Mouse (Mus musculus) MEL (cell line): ENCODE measurements around the gene Atp5k. TPM values are rescaled to one million over a fixed set of nuclear protein-coding genes. Genes with fewer than 3 reads are reported as not detected.
A peak's percentile ranks its signal among the peaks of the same experiment; 100 is the strongest.

ENCODE experiments used
- DNase-seq: peaks from one replicate; pipeline ENCODE4 v3.0.0; 2011; ENCODE audit warnings: low read depth, low spot score
- H3K27ac ChIP-seq: 2 replicates; pipeline ENCODE4 v1.5.1; 2012; ENCODE audit warnings: low read depth, mild to moderate bottlenecking, control low read depth, low read length, moderate library complexity; ENCODE audit not compliant: control insufficient read depth
- H3K27me3 ChIP-seq, 2 experiments: fragments of 150-350 bp in 1 of 2; sonication (generic) in 1 of 2; 2 replicates each; pipeline ENCODE4 v1.6.1; 2012; ENCODE audit warnings: low read length in 2 of 2, mild to moderate bottlenecking in 2 of 2, improper control_type of control experiment in 1 of 2, moderate library complexity in 1 of 2; ENCODE audit not compliant: insufficient read depth in 2 of 2, control insufficient read depth in 1 of 2
- H3K36me3 ChIP-seq, 2 experiments: 2 replicates each; pipeline ENCODE4 v1.6.1; 2012 to 2014; ENCODE audit warnings: low read length in 2 of 2, improper control_type of control experiment in 1 of 2, inconsistent platforms in 1 of 2, mild to moderate bottlenecking in 1 of 2; ENCODE audit not compliant: insufficient read depth in 2 of 2, control insufficient read depth in 1 of 2
- H3K4me1 ChIP-seq, 2 experiments: fragments of 150-350 bp in 1 of 2; sonication (generic) in 1 of 2; 2 replicates each; pipeline ENCODE4 v1.6.1; 2012; ENCODE audit warnings: low read length in 2 of 2, improper control_type of control experiment in 1 of 2, mild to moderate bottlenecking in 1 of 2; ENCODE audit not compliant: insufficient read depth in 2 of 2, control insufficient read depth in 1 of 2
- H3K4me3 ChIP-seq, 2 experiments: fragments of 150-350 bp in 1 of 2; sonication (generic) in 1 of 2; 2 replicates each; pipeline ENCODE4 v1.5.1; 2012; ENCODE audit warnings: low read depth in 2 of 2, low read length in 2 of 2, mild to moderate bottlenecking in 2 of 2, moderate library complexity in 2 of 2, control low read depth in 1 of 2, improper control_type of control experiment in 1 of 2; ENCODE audit not compliant: control insufficient read depth in 1 of 2, insufficient read depth in 1 of 2
- H3K79me2 ChIP-seq: 2 replicates; pipeline ENCODE4 v1.6.1; 2012; ENCODE audit warnings: mild to moderate bottlenecking, low read length, moderate library complexity; ENCODE audit not compliant: control insufficient read depth, poor library complexity, insufficient read depth
- H3K9ac ChIP-seq: 2 replicates; pipeline ENCODE4 v1.6.1; 2012; ENCODE audit warnings: low read depth, mild to moderate bottlenecking, control low read depth, low read length, moderate library complexity; ENCODE audit not compliant: control insufficient read depth, poor library complexity, severe bottlenecking
- H3K9me3 ChIP-seq: fragments of 150-350 bp; sonication (generic); replicated peaks from 2 replicates; pipeline ENCODE4 v1.6.1; 2012; ENCODE audit warnings: mild to moderate bottlenecking, low read length, improper control_type of control experiment, moderate library complexity; ENCODE audit not compliant: insufficient read depth
- BHLHE40 ChIP-seq: IDR thresholded peaks from 2 replicates; pipeline ENCODE4 v1.6.1; 2012; ENCODE audit warnings: low read depth, mild to moderate bottlenecking, inconsistent platforms, low read length, improper control_type of control experiment, borderline replicate concordance
- CHD1 ChIP-seq: IDR thresholded peaks from 2 replicates; pipeline ENCODE4 v1.6.1; 2012; ENCODE audit warnings: low read depth, mild to moderate bottlenecking, inconsistent platforms, low read length, improper control_type of control experiment
- CHD2 ChIP-seq: IDR thresholded peaks from 2 replicates; pipeline ENCODE4 v1.6.1; 2011; ENCODE audit warnings: low read length, improper control_type of control experiment
- CTCF ChIP-seq, 3 experiments: IDR thresholded peaks in 2 of 3; conservative IDR thresholded peaks in 1 of 3; 2 replicates each; pipeline ENCODE4 v1.5.1; 2011 to 2012; ENCODE audit warnings: low read length in 3 of 3, low read depth in 2 of 3, mild to moderate bottlenecking in 2 of 3, improper control_type of control experiment in 1 of 3, inconsistent platforms in 1 of 3, mixed read lengths in 1 of 3, moderate library complexity in 1 of 3; ENCODE audit not compliant: control insufficient read depth in 1 of 3, insufficient read depth in 1 of 3, poor library complexity in 1 of 3, severe bottlenecking in 1 of 3
- E2F4 ChIP-seq: IDR thresholded peaks from 2 replicates; pipeline ENCODE4 v1.6.1; 2011; ENCODE audit warnings: low read depth, low read length, improper control_type of control experiment, borderline replicate concordance
- ELF1 ChIP-seq: IDR thresholded peaks from 2 replicates; pipeline ENCODE4 v1.6.1; 2014; ENCODE audit warnings: low read depth, mild to moderate bottlenecking, inconsistent platforms, low read length, improper control_type of control experiment, moderate library complexity
- EP300 ChIP-seq, 2 experiments: IDR thresholded peaks; 2 replicates each; pipeline ENCODE4 v1.6.1; 2011; ENCODE audit warnings: improper control_type of control experiment in 2 of 2, low read length in 2 of 2, low read depth in 1 of 2, mild to moderate bottlenecking in 1 of 2
- ETS1 ChIP-seq: IDR thresholded peaks from 2 replicates; pipeline ENCODE4 v1.6.1; 2012; ENCODE audit warnings: low read depth, mild to moderate bottlenecking, inconsistent platforms, low read length, improper control_type of control experiment, moderate library complexity
- GABPA ChIP-seq: IDR thresholded peaks from 2 replicates; pipeline ENCODE4 v1.6.1; 2012; ENCODE audit warnings: low read depth, mild to moderate bottlenecking, inconsistent platforms, low read length, improper control_type of control experiment, moderate library complexity
- GATA1 ChIP-seq: IDR thresholded peaks from 2 replicates; pipeline ENCODE4 v1.6.1; 2011; ENCODE audit warnings: low read depth, low read length, improper control_type of control experiment
- MAFK ChIP-seq: IDR thresholded peaks from 2 replicates; pipeline ENCODE4 v1.6.1; 2011; ENCODE audit warnings: low read depth, mild to moderate bottlenecking, low read length, improper control_type of control experiment, borderline replicate concordance
- MAX ChIP-seq: IDR thresholded peaks from 2 replicates; pipeline ENCODE4 v1.6.1; 2011; ENCODE audit warnings: low read length, improper control_type of control experiment
- MXI1 ChIP-seq: IDR thresholded peaks from 2 replicates; pipeline ENCODE4 v1.6.1; 2011; ENCODE audit warnings: mild to moderate bottlenecking, low read depth, low read length, improper control_type of control experiment
- MYC ChIP-seq: IDR thresholded peaks from 2 replicates; pipeline ENCODE4 v1.6.1; 2011; ENCODE audit warnings: low read depth, mild to moderate bottlenecking, low read length, improper control_type of control experiment, moderate library complexity
- NELFE ChIP-seq: IDR thresholded peaks from 2 replicates; pipeline ENCODE4 v1.6.1; 2011; ENCODE audit warnings: low read depth, low read length, improper control_type of control experiment
- NRF1 ChIP-seq: IDR thresholded peaks from 2 replicates; pipeline ENCODE4 v1.6.1; 2014; ENCODE audit warnings: low read depth, mild to moderate bottlenecking, inconsistent platforms, low read length, improper control_type of control experiment, moderate library complexity; ENCODE audit not compliant: poor library complexity, insufficient read depth, severe bottlenecking
- POLR2AphosphoS2 ChIP-seq: IDR thresholded peaks from 2 replicates; pipeline ENCODE4 v1.6.1; 2011; ENCODE audit warnings: low read length, improper control_type of control experiment
- POLR2AphosphoS5 ChIP-seq: IDR thresholded peaks from 2 replicates; pipeline ENCODE4 v1.6.1; 2012; ENCODE audit warnings: low read depth, borderline replicate concordance, mild to moderate bottlenecking, inconsistent platforms, low read length, moderate library complexity, mixed read lengths
- RAD21 ChIP-seq: IDR thresholded peaks from 2 replicates; pipeline ENCODE4 v1.6.1; 2011; ENCODE audit warnings: mild to moderate bottlenecking, low read depth, low read length, improper control_type of control experiment
- SIN3A ChIP-seq: IDR thresholded peaks from 2 replicates; pipeline ENCODE4 v1.6.1; 2012; ENCODE audit warnings: low read length, improper control_type of control experiment, inconsistent platforms
- SMC3 ChIP-seq: IDR thresholded peaks from 2 replicates; pipeline ENCODE4 v1.6.1; 2011; ENCODE audit warnings: low read depth, low read length, improper control_type of control experiment
- TAL1 ChIP-seq: IDR thresholded peaks from 2 replicates; pipeline ENCODE4 v1.6.1; 2012; ENCODE audit warnings: mild to moderate bottlenecking, inconsistent platforms, low read length, moderate library complexity, mixed read lengths
- TBP ChIP-seq: IDR thresholded peaks from 2 replicates; pipeline ENCODE4 v1.8.0; 2011; ENCODE audit warnings: low read depth, low read length, improper control_type of control experiment
- TCF12 ChIP-seq: IDR thresholded peaks from 2 replicates; pipeline ENCODE4 v1.6.1; 2014; ENCODE audit warnings: low read depth, mild to moderate bottlenecking, inconsistent platforms, low read length, improper control_type of control experiment, moderate library complexity
- UBTF ChIP-seq: IDR thresholded peaks from 2 replicates; pipeline ENCODE4 v1.6.1; 2012; ENCODE audit warnings: low read depth, mild to moderate bottlenecking, inconsistent platforms, low read length, improper control_type of control experiment, moderate library complexity, borderline replicate concordance; ENCODE audit not compliant: insufficient read depth
- USF1 ChIP-seq: IDR thresholded peaks from 2 replicates; pipeline ENCODE4 v1.6.1; 2014; ENCODE audit warnings: low read depth, mild to moderate bottlenecking, inconsistent platforms, low read length, improper control_type of control experiment, moderate library complexity
- USF2 ChIP-seq, 2 experiments: IDR thresholded peaks; 2 replicates each; pipeline ENCODE4 v1.6.1; 2011 to 2012; ENCODE audit warnings: improper control_type of control experiment in 2 of 2, low read length in 2 of 2, borderline replicate concordance in 1 of 2, inconsistent platforms in 1 of 2, low read depth in 1 of 2, mild to moderate bottlenecking in 1 of 2; ENCODE audit not compliant: insufficient read depth in 1 of 2
- ZMIZ1 ChIP-seq: IDR thresholded peaks from 2 replicates; pipeline ENCODE4 v1.6.1; 2012; ENCODE audit warnings: low read depth, mild to moderate bottlenecking, inconsistent platforms, low read length, improper control_type of control experiment, moderate library complexity
- ZNF384 ChIP-seq: IDR thresholded peaks from 2 replicates; pipeline ENCODE4 v1.6.1; 2012; ENCODE audit warnings: low read depth, mild to moderate bottlenecking, inconsistent platforms, low read length, improper control_type of control experiment
- polyA plus RNA-seq, 2 experiments: library from polyadenylated mRNA; stranded (reverse) in 1 of 2; unstranded in 1 of 2; fragments of >175 nt in 1 of 2; fragments of >200 nt in 1 of 2; gene quantifications; 2 replicates each; pipeline versions ENCODE4 v1.2.1 to v1.2.4; 2012; ENCODE audit warnings: low replicate concordance in 2 of 2, low read depth in 1 of 2; ENCODE audit not compliant: insufficient read length in 2 of 2, insufficient read depth in 1 of 2, missing spikeins in 1 of 2
- total RNA-seq: library from RNA; depleted of rRNA; stranded (reverse); fragments of 300-350 nt; gene quantifications from 2 replicates; pipeline ENCODE4 v1.2.3, GENCODE M21; 2012

The Atp5k gene
- total and polyA plus RNA-seq, 3 experiments = 329 to 801 TPM; not detected in 1

GRCm38 (mm10) chr5:108406977-108407376 is 27.3 kb downstream of the Atp5k start:
- DNase-seq = no peak
- Histone ChIP-seq H3K36me3 (peaks cover 0 to 11% of the 10 kb centered on the region in 2 experiments; a peak in 2 of 4 replicates), H3K4me1 (peaks cover 4 to 20% of the 10 kb centered on the region in 2 experiments; a peak in 3 of 4 replicates), H3K27ac (no peak overlapping the region), H3K79me2 (no peaks in the 10 kb centered on the region), H3K9ac (no peak overlapping the region), H3K4me3 (no peak overlapping the region), H3K27me3 (no peaks in the 10 kb centered on the region), H3K9me3 (no peaks in the 10 kb centered on the region)
- TF ChIP-seq POLR2AphosphoS5 = no peak
- no peak for TF ChIP-seq USF1
- TF ChIP-seq MAFK = no peak
- no peak for TF ChIP-seq ELF1
- TF ChIP-seq CTCF (IDR thresholded peaks at IDR 0.05 in 2 of 3, conservative IDR thresholded peaks at IDR 0.05 in 1 of 3; ENCODE audit: control insufficient read depth in 1 of 3, insufficient read depth in 1 of 3, low read depth in 2 of 3, low read length in 3 of 3, poor library complexity in 1 of 3, severe bottlenecking in 1 of 3) = no peak
- no peak for TF ChIP-seq MXI1
- no peak for TF ChIP-seq GABPA
- no peak for TF ChIP-seq ZNF384
- no peak for TF ChIP-seq UBTF
- no peak for TF ChIP-seq ZMIZ1
- no peak for TF ChIP-seq ETS1
- TF ChIP-seq TAL1 = no peak
- no peak for TF ChIP-seq BHLHE40
- TF ChIP-seq CHD2 = no peak
- no peak for TF ChIP-seq MYC
- no peak for TF ChIP-seq MAX

- Histone ChIP-seq H3K27me3 (no peaks in the 10 kb centered on the region), H3K4me1 (peaks cover 4 to 20% of the 10 kb centered on the region in 2 experiments; a peak in 3 of 4 replicates), H3K27ac (peak overlapping the region; percentile 38), H3K9me3 (no peaks in the 10 kb centered on the region), H3K4me3 (no peak overlapping the region), H3K36me3 (peaks cover 0 to 11% of the 10 kb centered on the region in 2 experiments; a peak in 2 of 4 replicates), H3K79me2 (no peaks in the 10 kb centered on the region), H3K9ac (no peak overlapping the region)
- peak; percentile 80 for DNase-seq
- TF ChIP-seq CHD1 = no peak
- TF ChIP-seq ZNF384 = no peak
- no peak; the same call in 1 of the 2 replicates for TF ChIP-seq CHD2
- no peak for TF ChIP-seq SMC3
- no peak for TF ChIP-seq UBTF
- TF ChIP-seq ELF1 = no peak
- no peak; the same call in 1 of the 2 replicates for TF ChIP-seq TBP
- no peak for TF ChIP-seq USF1
- peak; percentile 54; the same call in 1 of the 2 replicates for TF ChIP-seq SIN3A
- TF ChIP-seq MAFK = peak; percentile 71; the same call in 1 of the 2 replicates
- no peak for TF ChIP-seq E2F4
- TF ChIP-seq NELFE = no peak
- TF ChIP-seq NRF1 = no peak
- TF ChIP-seq POLR2AphosphoS2 = no peak
- TF ChIP-seq RAD21 = no peak
- TF ChIP-seq USF2 (IDR thresholded peaks at IDR 0.05; ENCODE audit: borderline replicate concordance in 1 of 2, insufficient read depth in 1 of 2, low read depth in 1 of 2, low read length in 2 of 2) = no peak
- no peak for TF ChIP-seq CTCF (IDR thresholded peaks at IDR 0.05 in 2 of 3, conservative IDR thresholded peaks at IDR 0.05 in 1 of 3; ENCODE audit: control insufficient read depth in 1 of 3, insufficient read depth in 1 of 3, low read depth in 2 of 3, low read length in 3 of 3, poor library complexity in 1 of 3, severe bottlenecking in 1 of 3)
- no peak for TF ChIP-seq MXI1
- TF ChIP-seq BHLHE40 = no peak
- peak; percentile 84 for TF ChIP-seq ETS1
- peak; percentile 83 for TF ChIP-seq GATA1
- peak; percentile 84 for TF ChIP-seq TCF12
- TF ChIP-seq EP300 (IDR thresholded peaks at IDR 0.05; ENCODE audit: low read depth in 1 of 2, low read length in 2 of 2) = peak; percentile 83 to 95
These were observed 28.8 kb downstream of the Atp5k start for GRCm38 (mm10) chr5:108405460-108405859.
